22 mouse cellular contexts compared by ENCODE assay signal in genomic region chr6:78082528-78082927, GRCm38 (mm10).
DNase-seq lines count a peak whose midpoint lies in the region; ATAC-seq lines count a peak whose summit lies in the region.
"Had no signal": no experiment of that assay in that cellular context is flagged by ENCODE, and none has a peak within 500 bp of the region (broad histone marks: within the 10 kb centered on the region; RNA-seq: fewer than 3 reads in every experiment).

No protein-coding gene starts in this region.

- no peak overlapping the region for H3K27ac ChIP-seq in kidney, embryonic 16.5 days (ENCODE audit: low read length)
- no peak overlapping the region for H3K27ac ChIP-seq in neural tube, embryonic 12.5 days
- H3K27ac ChIP-seq in neural tube, embryonic 15.5 days (replicated peaks), result no peak overlapping the region
- H3K27ac ChIP-seq: forebrain, embryonic 10.5 days; gastrocnemius, adult 2 months; hindbrain, embryonic 12.5 days; hindbrain, embryonic 15.5 days had no signal

- no peaks in the 10 kb centered on the region; the same call in 1 of the 2 replicates for H3K4me1 ChIP-seq in kidney, embryonic 16.5 days (ENCODE audit: insufficient read depth, low read length)
- no peaks in the 10 kb centered on the region for H3K4me1 ChIP-seq in neural tube, embryonic 12.5 days
- no peaks in the 10 kb centered on the region for H3K4me1 ChIP-seq in neural tube, embryonic 15.5 days
- H3K4me1 ChIP-seq: forebrain, embryonic 10.5 days; hindbrain, embryonic 12.5 days; hindbrain, embryonic 15.5 days had no signal

- H3K36me3 ChIP-seq in kidney, embryonic 16.5 days (ENCODE audit: insufficient read depth, low read length), result no peaks in the 10 kb centered on the region
- H3K36me3 ChIP-seq in neural tube, embryonic 12.5 days, result no peaks in the 10 kb centered on the region
- no peaks in the 10 kb centered on the region for H3K36me3 ChIP-seq in neural tube, embryonic 15.5 days
- H3K36me3 ChIP-seq: forebrain, embryonic 10.5 days; hindbrain, embryonic 12.5 days; hindbrain, embryonic 15.5 days had no signal

- H3K4me3 ChIP-seq in kidney, embryonic 16.5 days (ENCODE audit: low read length), result no peak overlapping the region
- H3K4me3 ChIP-seq in neural tube, embryonic 12.5 days, result no peak overlapping the region
- no peak overlapping the region for H3K4me3 ChIP-seq in neural tube, embryonic 15.5 days (replicated peaks)
- H3K4me3 ChIP-seq: forebrain, embryonic 10.5 days; gastrocnemius, adult 2 months; hindbrain, embryonic 12.5 days; hindbrain, embryonic 15.5 days had no signal

- no peaks in the 10 kb centered on the region for H3K27me3 ChIP-seq in kidney, embryonic 16.5 days (ENCODE audit: insufficient read depth, low read length)
- H3K27me3 ChIP-seq in neural tube, embryonic 12.5 days (replicated peaks), result no peaks in the 10 kb centered on the region
- H3K27me3 ChIP-seq in neural tube, embryonic 15.5 days (replicated peaks), result no peaks in the 10 kb centered on the region
- H3K27me3 ChIP-seq: hindbrain, embryonic 12.5 days; hindbrain, embryonic 15.5 days had no signal

- peak; percentile 17 for DNase-seq in embryo, embryonic 10 days (ENCODE audit: low spot score)
- no peak for DNase-seq in embryo, embryonic 9.5 days (ENCODE audit: extremely low spot score)
- no peak for DNase-seq in kidney, adult 9 months
- DNase-seq in layer of hippocampus, postnatal 10 days (ENCODE audit: low spot score in 2 of 2), result no peak
- DNase-seq: adrenal gland, adult 8-10 months; adrenal gland, postnatal 25 days; cerebellum, adult 11-12 months; cerebellum, adult 8-10 months; cerebellum, postnatal 36 days; forebrain, postnatal 0 days; gastrocnemius, adult 2 months; gastrocnemius, postnatal 14 days; heart, adult 11 months had no signal

- peak; percentile 65; the same call in 1 of the 2 replicates for ATAC-seq in kidney, embryonic 16.5 days (ENCODE audit: low FRiP score, low TSS enrichment)
- peak; percentile 41; the same call in 1 of the 2 replicates for ATAC-seq in neural tube, embryonic 12.5 days (ENCODE audit: low FRiP score, low read depth)
- no peak for ATAC-seq in neural tube, embryonic 15.5 days (ENCODE audit: low FRiP score)
- ATAC-seq: activated CD4-positive, CD25-positive, alpha-beta regulatory T cell, adult 4 months; forebrain, embryonic 14.5 days; forebrain, postnatal 0 days had no signal

- H3K4me2 ChIP-seq in kidney, embryonic 16.5 days (replicated peaks; ENCODE audit: low read depth, low read length), result no peak overlapping the region
- H3K4me2 ChIP-seq in neural tube, embryonic 12.5 days (replicated peaks), result no peak overlapping the region
- no peak overlapping the region for H3K4me2 ChIP-seq in neural tube, embryonic 15.5 days
- H3K4me2 ChIP-seq: heart, embryonic 11.5 days; hindbrain, embryonic 12.5 days; hindbrain, embryonic 15.5 days had no signal

- H3K9me3 ChIP-seq in kidney, embryonic 16.5 days (ENCODE audit: low read length), result no peaks in the 10 kb centered on the region
- H3K9me3 ChIP-seq in neural tube, embryonic 12.5 days, result no peaks in the 10 kb centered on the region
- H3K9me3 ChIP-seq in neural tube, embryonic 15.5 days (replicated peaks), result no peaks in the 10 kb centered on the region
- H3K9me3 ChIP-seq: forebrain, embryonic 10.5 days; hindbrain, embryonic 12.5 days; hindbrain, embryonic 15.5 days had no signal

- no peak overlapping the region for H3K9ac ChIP-seq in kidney, embryonic 16.5 days (replicated peaks; ENCODE audit: low read length)
- H3K9ac ChIP-seq in neural tube, embryonic 12.5 days, result no peak overlapping the region
- H3K9ac ChIP-seq in neural tube, embryonic 15.5 days (replicated peaks), result no peak overlapping the region
- H3K9ac ChIP-seq: forebrain, postnatal 0 days; hindbrain, embryonic 12.5 days; hindbrain, embryonic 15.5 days had no signal

- 18% methylated on average over 2 of the region's 2 CpGs for WGBS in kidney, embryonic 16.5 days
- WGBS in neural tube, embryonic 12.5 days, result 23% methylated on average over 2 of the region's 2 CpGs
- WGBS in neural tube, embryonic 15.5 days, result 26% methylated on average over 2 of the region's 2 CpGs
